Mouse (Mus musculus) MEL (cell line): ENCODE measurements around the gene Galnt14.

Experiments used
- POLR2A ChIP-seq, 2 experiments: IDR thresholded peaks; 2 replicates each; pipeline ENCODE4 v1.6.1; 2011 to 2012; ENCODE audit warnings: low read length in 2 of 2, mild to moderate bottlenecking in 2 of 2, control low read depth in 1 of 2, improper control_type of control experiment in 1 of 2, low read depth in 1 of 2, moderate library complexity in 1 of 2; ENCODE audit not compliant: control insufficient read depth in 1 of 2, insufficient read depth in 1 of 2, poor library complexity in 1 of 2
- POLR2AphosphoS5 ChIP-seq: IDR thresholded peaks from 2 replicates; pipeline ENCODE4 v1.6.1; 2012; ENCODE audit warnings: low read depth, borderline replicate concordance, mild to moderate bottlenecking, inconsistent platforms, low read length, moderate library complexity, mixed read lengths

DNA sequence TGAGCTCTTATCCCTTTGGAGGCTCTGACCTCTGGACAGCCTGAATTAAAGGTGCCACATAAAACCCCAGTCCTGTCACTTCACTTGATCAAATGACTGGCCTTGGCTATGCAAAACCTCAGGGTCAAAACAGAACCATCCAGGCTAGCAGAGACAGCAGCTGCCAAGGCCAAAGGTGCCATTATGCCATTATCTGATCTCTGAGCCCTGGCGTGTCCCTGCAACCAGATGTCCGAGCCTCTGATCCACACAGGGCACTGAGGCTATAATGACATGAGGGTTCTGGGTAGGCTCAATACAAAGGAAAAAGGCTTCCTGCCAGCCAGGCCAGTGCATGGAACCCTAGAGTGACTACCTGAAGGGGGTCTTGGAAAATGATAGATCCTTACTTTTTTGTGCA, 75.4 kb downstream of the Galnt14 start:
- TF ChIP-seq POLR2AphosphoS5 (no peak), POLR2A (IDR thresholded peaks at IDR 0.05; ENCODE audit: control insufficient read depth in 1 of 2, insufficient read depth in 1 of 2, low read depth in 1 of 2, low read length in 2 of 2, poor library complexity in 1 of 2) (no peak)
